Mouse (Mus musculus) heart, postnatal 0 days (tissue): Measurements from ENCODE around the gene Ankrd17.

ENCODE experiments used
- CTCF ChIP-seq: IDR thresholded peaks from 2 replicates; pipeline ENCODE4 v1.5.1; 2016; ENCODE audit warnings: antibody characterized with exemption, control low read depth, low read depth
- EP300 ChIP-seq: IDR thresholded peaks from 2 replicates; pipeline ENCODE4 v1.6.1; 2016; ENCODE audit warnings: antibody characterized with exemption, low read depth

DNA sequence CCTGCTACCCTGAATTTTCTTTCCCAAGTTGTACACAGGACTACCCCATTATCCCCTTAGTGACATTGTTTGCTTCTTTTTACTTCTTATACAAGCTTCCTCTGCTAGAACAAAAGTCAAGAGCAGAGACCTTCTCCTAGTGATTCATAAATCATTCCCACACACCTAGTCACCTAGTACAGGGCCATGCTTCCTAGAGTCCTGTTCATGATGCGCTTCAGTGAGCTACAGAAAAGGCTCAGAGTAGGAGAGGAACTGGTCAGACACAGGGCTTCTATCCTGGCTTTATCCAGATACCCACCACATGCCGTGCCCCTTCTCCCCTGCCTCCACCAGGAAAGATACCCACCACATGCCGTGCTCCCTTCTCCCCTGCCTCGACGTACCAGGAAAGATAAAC is 187.3 kb downstream of the Ankrd17 start:
- TF ChIP-seq EP300 = no peak
- no peak for TF ChIP-seq CTCF
